Mouse (Mus musculus): ENCODE results near the gene Camk1d.

DNA sequence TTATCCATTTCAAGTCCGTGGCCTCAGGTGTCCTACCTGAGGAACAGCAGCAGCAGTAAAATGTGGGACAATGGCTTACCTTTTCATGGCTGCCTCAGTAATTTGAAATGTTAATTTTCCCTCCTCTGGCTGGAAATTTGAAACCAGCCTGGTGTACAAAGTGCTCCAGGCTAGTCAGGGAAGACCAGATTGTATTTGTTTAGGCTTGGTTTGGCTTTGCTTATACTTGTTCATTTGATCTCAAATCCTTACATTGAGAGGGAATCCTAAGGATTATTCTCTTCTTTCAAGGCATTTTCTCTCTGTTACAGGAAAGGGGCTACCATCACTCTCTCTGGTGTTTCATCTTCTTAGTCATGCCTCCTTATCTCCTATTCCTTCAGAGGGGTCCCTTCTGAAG lies 236.8 kb downstream of the Camk1d start:
- TF ChIP-seq CTCF (IDR thresholded peaks at IDR 0.05; ENCODE audit: low read depth) (no peak), EP300 (IDR thresholded peaks at IDR 0.05; ENCODE audit: low read depth) (no peak)

Data from liver, embryonic 14.5 days (tissue).